Mouse (Mus musculus) natural killer cell, adult 2 months (primary cell): ENCODE measurements at regions not wholly inside any gene's neighbourhood (a gene's known extent, or its start where the extent isn't known, plus 50 kb on each side); places are given as distances from the start of the nearest gene placed in this dataset.

Experiments
- DNase-seq, 2 experiments: peaks; one replicate each; pipeline ENCODE4 v3.0.0; 2022; ENCODE audit warnings: low spot score in 2 of 2

DNA sequence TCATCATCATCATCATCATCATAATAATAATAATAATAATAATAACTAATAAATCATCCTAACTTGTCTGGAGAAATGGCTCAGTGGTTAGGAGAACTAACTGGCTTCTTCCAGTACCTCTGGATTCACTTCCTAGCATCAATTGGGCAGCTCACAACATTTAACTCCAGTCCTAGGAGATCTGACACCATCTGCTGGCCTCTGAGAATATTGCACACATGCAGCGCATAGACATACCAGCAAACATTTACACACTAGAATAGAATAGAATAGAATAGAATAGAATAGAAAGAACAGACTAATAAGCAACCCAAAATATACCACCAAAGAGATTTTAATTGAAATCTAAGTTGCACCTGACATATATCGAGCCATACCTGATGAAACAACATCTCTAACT, 715.9 kb upstream of the Kirrel3 start:
- DNase-seq: no peak

DNA sequence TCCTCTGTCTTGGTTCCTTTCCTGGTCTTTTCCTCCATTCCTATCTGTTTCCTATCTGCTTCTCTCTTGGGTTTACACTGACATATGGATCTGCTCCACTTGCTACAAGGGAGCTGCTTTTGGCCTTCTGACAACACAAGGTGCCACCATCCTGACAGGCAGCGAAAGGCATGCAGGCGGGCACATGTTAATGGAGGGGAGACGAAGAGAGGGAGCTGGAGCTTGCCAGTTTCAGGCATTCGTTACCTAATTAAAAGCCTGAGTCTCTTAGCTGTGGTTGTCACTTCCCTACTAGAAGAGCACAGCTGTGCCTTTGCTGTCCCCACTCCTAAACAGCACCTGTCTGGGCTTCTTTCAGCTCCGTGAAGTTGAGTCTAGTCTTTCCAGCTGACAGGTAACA, 711.5 kb upstream of the Kirrel3 start:
- no peak for DNase-seq

DNA sequence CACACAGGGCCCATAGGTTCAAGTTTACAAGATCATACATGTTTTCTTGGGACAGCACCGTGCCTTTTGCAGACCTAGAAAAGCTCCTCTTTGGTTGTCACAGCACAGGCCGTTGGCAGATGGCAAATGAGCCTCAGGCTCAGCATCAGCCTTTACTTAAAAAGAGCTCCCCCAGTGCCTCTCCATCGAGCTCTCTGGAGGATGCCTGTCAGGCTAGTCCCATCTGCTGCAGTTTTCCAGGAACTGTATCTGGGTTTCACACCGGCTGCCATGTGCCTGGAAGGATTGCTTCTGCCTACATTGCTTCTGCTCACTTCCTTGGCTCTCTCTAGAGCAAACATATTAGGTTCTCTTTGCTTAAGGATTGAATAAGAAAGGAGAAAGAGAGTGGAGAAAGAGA, 695.1 kb upstream of the Kirrel3 start:
- no peak for DNase-seq

DNA sequence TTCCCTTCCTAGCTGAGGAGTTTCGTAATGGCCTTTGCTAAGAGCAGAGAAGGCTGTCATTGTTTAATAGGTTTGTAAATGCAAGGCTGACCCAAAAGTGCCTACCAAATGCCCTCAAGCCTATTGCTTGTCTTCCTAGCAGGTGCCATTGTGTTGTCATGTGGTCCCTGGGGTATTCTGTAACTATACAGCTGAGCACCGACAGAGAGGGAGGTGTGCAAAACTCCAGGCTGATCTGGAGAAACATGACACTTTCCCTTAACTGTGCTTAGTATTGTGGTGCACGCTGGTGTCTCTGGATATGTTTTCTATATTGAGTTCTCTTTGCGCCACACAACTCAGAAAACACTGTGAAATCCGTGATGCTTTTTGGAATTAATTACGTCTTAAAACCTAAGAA, 685.4 kb upstream of the Kirrel3 start:
- DNase-seq: no peak

DNA sequence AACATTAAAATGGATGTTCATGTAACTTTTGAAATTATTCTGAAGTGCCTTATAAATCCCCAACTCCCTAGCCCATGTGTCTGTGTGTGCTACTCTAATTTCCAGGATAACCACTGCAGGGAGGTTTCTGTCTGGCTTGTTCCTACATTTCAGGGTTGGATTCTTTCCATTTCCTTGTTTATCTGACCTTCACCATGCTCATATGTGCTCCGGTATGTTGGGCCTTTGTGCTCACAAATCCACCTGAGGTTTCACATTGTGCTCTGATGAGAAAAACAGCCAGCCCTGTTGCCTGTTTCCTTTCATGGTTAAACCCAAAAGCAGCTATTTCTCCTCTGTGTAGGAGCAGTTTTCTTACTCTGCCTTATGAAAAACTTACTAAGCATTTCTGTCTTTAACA, 684.9 kb upstream of the Kirrel3 start:
- DNase-seq: no peak

DNA sequence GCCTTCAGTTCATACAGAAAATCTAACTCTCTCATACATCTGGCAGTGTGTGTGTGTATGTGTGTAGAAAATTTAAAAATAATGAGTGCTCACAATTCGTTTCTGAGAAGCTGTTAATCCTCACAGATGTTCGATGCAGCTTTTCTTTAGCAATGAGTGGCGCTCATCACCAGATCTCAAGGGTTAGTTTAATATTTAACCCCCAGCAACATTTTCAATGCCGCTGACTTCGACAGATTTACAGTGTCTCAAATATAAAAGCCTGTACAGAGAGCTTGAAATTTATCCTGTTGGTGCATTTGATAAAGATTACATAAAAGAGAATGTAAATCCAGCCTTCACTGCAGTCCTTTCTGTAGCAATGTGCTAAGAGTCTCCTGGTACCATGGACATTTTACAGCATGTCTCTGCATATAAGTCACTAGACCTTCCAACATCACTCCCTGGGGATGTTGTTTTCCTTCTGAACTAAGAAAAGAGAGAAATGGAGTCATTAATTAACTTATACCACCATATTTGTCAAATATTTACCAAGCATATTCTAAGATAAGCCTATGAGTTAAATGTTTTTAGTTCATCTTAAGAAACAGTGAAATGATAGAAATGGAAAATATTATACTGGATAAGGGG, 670.8 kb upstream of the Kirrel3 start:
- no peak for DNase-seq

DNA sequence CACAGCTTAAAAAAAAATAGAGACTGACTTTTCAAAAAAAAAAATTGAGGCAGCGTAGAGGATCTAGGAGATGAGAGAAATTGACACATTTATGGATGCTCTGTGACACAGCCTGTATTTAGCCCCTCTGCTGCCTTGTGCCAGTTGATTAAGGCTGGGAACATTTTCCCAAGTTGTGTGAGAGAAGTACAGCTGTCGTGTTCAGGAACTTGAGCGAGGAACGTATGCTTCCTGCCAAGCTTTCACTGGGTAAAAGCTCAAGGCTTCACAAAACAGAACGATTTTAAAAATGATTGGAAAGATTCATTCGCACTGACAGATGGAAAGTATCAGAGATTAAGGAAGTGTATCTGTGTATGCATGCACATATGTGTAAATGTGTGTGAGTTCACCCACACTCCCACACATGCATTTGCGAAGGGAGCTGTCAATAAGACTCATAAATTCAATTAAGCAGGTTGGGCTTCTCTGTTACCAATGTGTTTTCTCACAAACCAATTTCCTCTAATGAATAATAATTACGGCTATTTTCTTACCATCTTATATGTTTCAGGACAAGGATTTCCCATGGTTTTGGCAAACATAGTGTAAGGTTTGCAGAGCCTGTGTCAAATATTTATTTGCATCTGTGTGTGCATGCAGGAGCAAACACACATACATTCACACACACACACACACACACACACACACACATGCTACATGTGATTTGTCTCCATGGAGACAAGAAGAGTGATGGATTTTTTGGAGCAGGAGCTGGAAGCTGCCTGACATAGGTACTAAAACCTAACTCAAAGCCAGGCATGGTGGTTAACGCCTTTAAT, 662.9 kb upstream of the Kirrel3 start:
- no peak for DNase-seq

DNA sequence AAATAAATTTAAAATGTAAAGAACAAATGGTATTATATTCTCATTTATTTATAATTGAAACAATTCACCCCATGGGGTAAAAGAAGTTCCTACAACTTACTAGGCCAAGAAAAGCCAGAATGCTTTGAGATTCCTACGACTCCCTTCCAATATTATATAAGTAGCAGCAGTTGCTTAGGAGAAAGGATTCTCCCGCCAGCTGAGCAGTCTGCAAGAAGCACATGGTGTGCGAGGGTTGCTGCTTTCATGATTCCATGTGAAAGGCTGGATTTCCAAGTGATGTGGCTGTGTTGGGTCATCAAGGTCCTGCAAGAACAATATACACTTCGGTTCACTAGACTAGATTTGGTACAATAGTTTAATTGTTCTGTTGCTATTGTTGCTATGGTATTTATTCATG, 659.6 kb upstream of the Kirrel3 start:
- DNase-seq: no peak

DNA sequence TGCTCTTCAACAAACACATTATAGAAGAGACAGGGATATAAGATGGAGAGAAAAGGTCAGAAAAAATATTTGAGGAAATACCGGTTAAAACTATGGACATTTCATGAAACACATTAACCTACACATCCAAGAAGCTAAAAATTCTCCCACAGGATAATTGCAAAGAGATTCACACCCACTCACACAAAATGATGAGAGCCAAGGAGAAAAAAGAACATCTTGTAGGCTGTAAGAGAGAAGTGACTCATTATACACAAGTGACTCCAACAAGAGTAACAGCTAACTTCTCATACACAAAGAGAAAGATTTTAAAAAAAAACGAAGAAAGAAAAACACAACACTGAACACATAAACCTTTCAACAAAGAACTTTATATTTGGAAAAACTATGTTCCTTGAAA, 658.3 kb upstream of the Kirrel3 start:
- DNase-seq: no peak

DNA sequence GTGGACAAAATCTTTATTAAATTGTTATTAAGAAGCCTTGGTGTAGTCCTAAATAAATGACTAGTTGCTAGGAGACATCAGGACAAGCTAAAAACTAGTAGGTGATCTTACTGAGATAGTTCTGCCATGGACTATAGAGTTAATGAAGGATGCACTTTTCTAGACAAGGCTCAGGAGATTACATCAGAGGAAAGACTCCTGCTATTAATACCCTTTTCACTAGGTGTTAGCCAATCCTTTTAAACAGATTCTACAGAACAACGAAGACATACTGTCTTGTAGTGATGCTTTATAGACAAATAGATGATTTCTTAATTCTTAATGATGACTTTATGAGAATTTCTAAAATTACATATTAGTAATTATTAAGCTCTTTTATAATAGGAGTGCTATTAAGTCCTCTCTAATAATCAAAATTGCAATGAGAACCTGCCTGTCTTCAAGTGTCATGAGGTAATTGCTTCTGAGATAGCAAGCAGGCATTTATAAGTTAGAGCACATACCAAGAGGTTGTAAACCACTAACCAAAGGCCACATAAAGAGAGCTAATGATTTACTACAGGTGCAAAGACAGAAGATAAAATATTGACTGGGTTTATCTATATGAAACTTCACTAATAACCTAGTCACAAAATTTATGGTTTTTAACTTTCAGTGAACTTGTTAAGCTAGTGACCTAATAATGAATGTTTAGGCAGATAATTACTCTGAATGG, 647.9 kb upstream of the Kirrel3 start:
- no peak for DNase-seq

DNA sequence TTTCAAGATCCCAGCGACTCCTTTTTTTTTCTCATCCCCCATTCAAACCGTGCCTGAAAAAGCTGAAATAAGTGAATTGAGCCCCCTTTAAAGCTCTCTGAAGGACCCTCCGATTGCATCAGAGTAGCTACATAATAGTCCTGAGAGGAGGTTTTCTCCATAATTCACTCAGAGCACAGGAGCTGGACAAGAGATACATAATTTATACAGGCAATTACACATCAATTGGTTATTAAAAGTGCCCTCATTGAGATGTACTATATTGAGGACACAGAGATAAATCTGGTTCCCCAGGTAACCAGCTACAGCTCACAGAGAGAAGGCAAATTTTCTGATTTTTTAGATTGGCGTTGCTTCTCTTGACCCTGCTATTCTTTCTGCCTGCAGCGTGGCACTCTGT, 636.1 kb upstream of the Kirrel3 start:
- no peak for DNase-seq

DNA sequence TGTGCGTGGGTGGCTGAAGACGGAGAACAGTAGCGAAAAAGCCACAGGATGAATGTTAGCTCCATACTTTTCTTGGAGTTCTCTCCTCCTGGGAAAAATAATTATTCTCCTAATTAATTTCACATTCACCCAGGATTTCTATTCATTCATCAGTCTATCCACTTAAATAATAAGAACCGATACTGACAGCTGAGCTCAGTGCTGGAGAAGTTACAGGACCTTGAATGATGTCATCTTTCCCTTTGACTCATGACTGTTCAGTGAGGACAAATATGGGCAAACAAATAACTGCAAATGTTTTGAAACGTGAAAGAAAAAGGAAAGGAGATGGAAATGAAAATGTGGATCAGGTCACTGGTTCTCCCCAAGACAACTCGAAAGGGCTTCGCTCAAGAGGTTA, 635.7 kb upstream of the Kirrel3 start:
- no peak for DNase-seq

DNA sequence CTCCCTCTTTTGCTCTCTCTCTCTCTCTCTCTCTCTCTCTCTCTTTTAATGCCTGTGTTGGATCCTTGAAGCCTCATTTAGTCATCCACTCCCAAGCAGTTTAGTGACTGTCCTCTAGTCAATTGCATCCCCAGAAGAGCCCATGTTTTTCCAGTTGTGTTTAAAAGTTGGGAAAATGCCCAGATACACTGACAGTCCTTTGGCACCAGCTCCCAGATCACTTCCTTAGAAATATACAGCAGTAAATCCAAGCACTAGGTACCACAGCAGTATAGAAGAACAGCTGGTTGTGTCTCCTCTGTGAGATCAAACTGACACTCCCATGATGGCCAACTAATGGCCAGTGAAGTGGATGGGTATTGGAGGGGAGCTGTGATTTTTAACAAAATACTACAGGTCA, 634.7 kb upstream of the Kirrel3 start:
- DNase-seq: no peak

DNA sequence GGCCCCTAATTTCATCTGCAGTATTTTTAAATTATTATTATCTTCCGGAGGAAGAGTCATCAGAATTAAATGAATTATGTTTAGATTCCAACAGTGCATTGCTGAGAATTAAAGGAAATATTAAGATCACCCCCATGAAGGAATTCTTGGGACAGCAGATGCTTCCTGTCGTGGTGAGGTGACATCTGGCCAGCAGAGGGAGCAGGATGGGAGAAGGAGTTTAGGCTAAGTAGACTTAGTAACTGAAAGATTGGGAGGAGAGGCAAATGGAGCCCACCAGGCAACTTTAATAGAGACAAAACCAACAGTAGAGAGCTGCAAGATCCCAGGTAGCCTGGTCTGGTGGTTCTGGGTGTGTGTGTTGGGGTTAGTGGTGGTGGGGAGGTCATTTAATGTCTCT, 629.5 kb upstream of the Kirrel3 start:
- no peak for DNase-seq

DNA sequence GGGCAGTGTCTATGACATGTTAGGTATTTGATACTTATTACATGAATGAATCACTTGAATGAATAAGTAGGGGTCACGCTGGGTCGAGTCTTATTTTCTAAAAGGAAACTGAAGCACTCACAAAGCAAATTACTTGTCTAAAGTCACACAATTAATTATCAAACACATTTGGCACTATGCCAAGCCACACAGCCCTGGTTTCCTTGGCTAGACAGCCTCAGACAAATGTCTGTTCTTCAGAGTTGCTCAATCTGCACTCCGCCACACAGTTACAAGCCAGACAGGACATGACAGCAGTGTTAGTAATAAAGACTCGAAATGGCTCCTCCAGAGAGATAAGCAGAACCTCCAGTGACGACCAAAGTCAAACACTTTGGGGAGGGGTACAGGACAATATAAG, 627.2 kb upstream of the Kirrel3 start:
- no peak for DNase-seq

DNA sequence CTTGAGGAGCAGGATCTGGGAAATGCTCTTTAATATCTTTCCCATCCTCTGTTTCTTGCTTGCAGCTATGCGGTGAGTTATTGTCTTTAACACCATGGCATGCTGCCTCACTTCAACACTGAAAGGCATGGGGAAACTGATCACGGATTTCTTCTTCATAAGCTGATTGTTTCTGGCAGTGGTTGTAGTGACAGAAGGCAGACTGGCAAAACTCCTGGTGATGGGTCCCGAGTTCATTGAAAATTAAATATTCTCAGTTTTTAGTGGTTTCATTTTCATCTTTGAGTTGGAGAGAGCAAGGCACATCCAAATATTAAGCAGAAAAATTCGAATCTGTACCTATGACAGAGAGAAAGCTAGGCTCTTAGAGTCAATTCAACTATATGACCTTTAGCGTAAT, 617.0 kb upstream of the Kirrel3 start:
- no peak for DNase-seq

DNA sequence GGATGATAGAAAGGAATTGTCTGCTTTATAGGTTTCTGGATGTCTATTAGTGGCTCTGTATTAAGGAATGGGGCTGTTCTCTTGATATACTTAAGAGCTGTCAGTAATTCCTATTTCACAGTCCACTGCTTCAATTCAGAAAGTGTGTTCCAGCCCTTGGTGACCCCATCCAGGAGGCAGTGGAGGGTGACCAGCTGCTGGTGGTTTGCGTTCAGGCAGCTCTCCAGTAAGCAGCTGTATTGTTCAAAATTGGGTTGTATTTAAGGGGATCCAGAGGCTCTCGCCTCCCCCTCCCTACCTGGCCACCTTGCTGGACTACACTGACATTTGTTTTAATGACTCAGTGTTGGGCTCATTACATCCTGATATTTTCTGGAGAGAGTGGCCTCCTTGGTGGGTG, 598.4 kb upstream of the Kirrel3 start:
- DNase-seq: no peak

DNA sequence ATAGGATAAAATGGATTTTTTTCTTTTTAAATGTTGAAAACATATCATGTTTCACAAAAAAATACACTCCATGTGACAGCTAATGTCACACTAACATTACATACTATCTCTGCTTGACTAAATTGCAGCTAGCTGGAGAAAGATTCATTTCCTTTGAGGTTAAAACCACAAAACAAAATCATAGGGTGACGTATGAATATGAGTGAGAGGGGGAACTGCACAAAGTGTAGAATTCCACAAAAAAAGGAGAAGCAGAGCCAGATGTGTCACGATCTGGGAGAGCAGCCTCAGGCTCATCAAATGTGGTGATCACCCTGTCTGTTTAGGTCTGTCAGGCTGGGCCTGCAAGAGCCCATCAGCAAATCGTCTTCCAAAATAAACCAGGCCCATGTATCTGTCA, 593.7 kb upstream of the Kirrel3 start:
- no peak for DNase-seq

DNA sequence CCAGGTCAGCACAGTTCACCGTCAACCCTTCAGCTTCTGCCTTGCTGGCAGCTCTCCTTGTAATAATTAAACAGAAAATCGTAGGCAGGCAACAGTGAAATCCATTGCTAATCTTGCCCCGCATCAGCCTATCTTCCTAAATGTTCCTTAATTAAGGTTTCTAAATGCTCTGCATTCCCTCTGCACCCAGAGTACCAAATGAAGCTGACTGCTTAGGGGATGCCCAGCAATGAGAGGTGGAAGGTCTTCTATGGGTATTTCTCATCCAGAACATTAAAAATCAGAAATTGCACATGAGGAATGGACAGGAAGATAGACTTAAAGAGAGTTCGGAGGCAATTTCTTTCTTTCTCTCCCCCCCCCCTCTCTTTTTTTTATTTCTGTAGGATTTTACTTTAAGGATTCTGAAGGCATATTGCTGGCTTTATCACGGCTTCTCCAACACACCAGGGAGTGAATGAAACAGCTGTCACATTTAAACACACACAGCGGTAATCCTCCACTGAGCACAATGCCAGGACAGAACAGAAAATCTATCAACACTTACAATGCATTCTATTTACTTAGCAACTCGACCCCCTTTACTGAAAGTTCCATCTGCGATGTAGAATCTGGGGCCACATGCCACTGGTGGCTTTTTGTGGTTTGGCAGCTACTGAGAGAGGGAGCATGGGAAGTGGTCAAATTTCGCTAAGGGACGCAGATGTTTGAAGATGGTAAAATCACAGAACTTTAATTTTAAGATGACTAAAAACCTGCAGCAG, 584.2 kb upstream of the Kirrel3 start:
- no peak for DNase-seq

DNA sequence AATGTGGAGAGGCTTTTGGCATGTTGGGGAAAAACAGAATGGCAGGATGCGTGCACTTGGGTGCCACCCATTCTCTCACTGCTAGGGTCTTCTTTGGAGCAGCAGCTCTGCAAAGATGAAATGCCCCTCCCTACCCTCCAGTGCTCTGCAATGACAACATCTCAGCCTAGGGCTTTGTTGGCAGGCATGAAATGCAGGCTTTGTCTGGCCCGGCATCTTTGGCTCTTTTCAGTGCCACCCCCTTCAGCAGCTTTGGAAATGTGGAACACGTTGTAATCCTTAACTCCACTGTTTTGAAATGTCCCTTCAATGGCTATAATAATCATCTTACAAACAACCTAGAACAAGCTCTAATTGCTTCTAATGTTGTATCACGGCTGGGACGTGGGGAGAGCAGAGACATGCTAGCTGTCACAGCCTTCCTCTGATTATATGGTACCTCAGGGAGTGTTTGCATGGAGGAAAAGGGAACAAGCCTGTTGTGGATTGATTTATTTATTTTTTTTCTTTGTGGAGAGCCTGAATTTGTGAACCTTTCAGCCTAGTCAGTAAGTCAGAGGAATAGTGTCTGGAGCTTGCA, 581.6 kb upstream of the Kirrel3 start:
- DNase-seq: no peak

DNA sequence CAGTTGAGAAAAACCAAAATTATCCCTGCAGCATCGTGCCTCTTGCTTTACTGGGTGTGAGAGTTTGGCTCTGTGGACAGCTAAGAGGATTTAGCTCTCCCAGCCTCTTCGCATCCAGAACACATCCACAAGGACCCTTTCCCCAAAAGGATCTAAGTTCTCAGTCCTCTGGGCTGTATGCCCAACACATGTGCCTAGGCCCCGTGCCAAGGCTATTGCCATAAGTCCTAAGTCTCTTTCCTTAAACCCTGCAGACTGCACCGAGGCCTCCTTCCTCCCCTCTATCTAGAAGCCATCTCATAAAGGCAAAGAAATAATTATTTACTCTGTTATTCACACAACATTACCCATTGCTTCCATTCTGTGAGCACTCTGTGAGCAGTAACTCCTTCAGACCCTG, 570.8 kb upstream of the Kirrel3 start:
- DNase-seq: no peak
